ENCODE assay signal across 23 mouse cellular contexts in the genomic region with DNA sequence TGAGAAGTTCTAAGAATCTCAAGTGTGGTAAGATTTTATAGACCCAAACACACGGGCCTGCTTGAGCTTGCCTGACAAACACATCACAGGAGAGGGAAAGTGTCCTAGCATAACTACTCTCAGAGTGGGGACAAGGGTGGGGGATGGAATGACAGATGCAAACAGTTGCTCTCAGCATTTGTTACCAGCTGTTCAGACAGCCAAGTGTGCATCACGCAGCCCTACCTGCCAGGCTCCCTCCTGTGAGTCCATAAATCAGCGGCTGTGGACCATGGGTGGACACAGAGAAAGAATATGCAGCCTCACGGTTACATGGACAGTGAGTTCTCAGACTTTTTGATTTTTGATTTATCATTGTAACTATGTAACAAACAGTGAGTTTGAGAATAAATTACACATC. TPM values are rescaled to one million over a fixed set of nuclear protein-coding genes. Genes with fewer than 3 reads are reported as not detected.
DNase-seq lines count a peak whose midpoint lies in the region; ATAC-seq and TF ChIP-seq lines count a peak whose summit lies in the region.
"Had no signal": no experiment of that assay in that cellular context is flagged by ENCODE, and none has a peak within 500 bp of the region (broad histone marks: within the 10 kb centered on the region; RNA-seq: fewer than 3 reads in every experiment).

No protein-coding gene starts in this region.

- no peaks in the 10 kb centered on the region for H3K9me3 ChIP-seq in kidney, embryonic 15.5 days (replicated peaks)
- H3K9me3 ChIP-seq in embryonic facial prominence, embryonic 15.5 days (replicated peaks), result no peaks in the 10 kb centered on the region
- H3K9me3 ChIP-seq in hindbrain, embryonic 11.5 days (ENCODE audit: control insufficient read depth, low read length), result no peaks in the 10 kb centered on the region
- H3K9me3 ChIP-seq: forebrain, embryonic 10.5 days; heart, embryonic 10.5 days; hindbrain, embryonic 13.5 days; limb, embryonic 12.5 days; midbrain, embryonic 12.5 days; neural tube, embryonic 12.5 days had no signal

- ATAC-seq in kidney, embryonic 15.5 days (replicated peaks; ENCODE audit: low FRiP score), result no peak
- ATAC-seq in embryonic facial prominence, embryonic 15.5 days (ENCODE audit: insufficient number of reproducible peaks, low FRiP score, low TSS enrichment, low read depth), result 0 out of 2 replicates have a peak, but pooled peaks have one; percentile 52
- no peak for ATAC-seq in hindbrain, embryonic 11.5 days (ENCODE audit: low FRiP score)
- ATAC-seq: forebrain, postnatal 0 days had no signal

- H3K36me3 ChIP-seq in kidney, embryonic 15.5 days, result peaks cover 76% of the 10 kb centered on the region
- H3K36me3 ChIP-seq in embryonic facial prominence, embryonic 15.5 days, result peaks cover 39% of the 10 kb centered on the region
- peaks cover 51% of the 10 kb centered on the region for H3K36me3 ChIP-seq in small intestine, adult 2 months (ENCODE audit: control insufficient read depth, insufficient read depth, low read length)
- peaks cover 3% of the 10 kb centered on the region; the same call in 1 of the 2 replicates for H3K36me3 ChIP-seq in hindbrain, embryonic 11.5 days (ENCODE audit: control insufficient read depth, insufficient read depth, low read length)

- H3K9ac ChIP-seq in kidney, embryonic 15.5 days, result no peak overlapping the region
- H3K9ac ChIP-seq in embryonic facial prominence, embryonic 15.5 days, result no peak overlapping the region
- no peak overlapping the region for H3K9ac ChIP-seq in hindbrain, embryonic 11.5 days (ENCODE audit: low read depth, low read length)
- H3K9ac ChIP-seq: forebrain, postnatal 0 days; hindbrain, embryonic 13.5 days; limb, embryonic 12.5 days; lung, embryonic 14.5 days; midbrain, embryonic 12.5 days; neural tube, embryonic 12.5 days had no signal

- H3K4me2 ChIP-seq in kidney, embryonic 15.5 days, result no peak overlapping the region
- no peak overlapping the region for H3K4me2 ChIP-seq in embryonic facial prominence, embryonic 15.5 days (replicated peaks)
- no peak overlapping the region for H3K4me2 ChIP-seq in hindbrain, embryonic 11.5 days (replicated peaks; ENCODE audit: low read depth, low read length)
- H3K4me2 ChIP-seq: hindbrain, embryonic 13.5 days; limb, embryonic 12.5 days; lung, embryonic 14.5 days; midbrain, embryonic 12.5 days; neural tube, embryonic 12.5 days had no signal

- no peaks in the 10 kb centered on the region for H3K27me3 ChIP-seq in kidney, embryonic 15.5 days
- H3K27me3 ChIP-seq in embryonic facial prominence, embryonic 15.5 days, result no peaks in the 10 kb centered on the region
- H3K27me3 ChIP-seq in small intestine, adult 2 months (ENCODE audit: control insufficient read depth, insufficient read depth, low read length), result no peaks in the 10 kb centered on the region
- H3K27me3 ChIP-seq in hindbrain, embryonic 11.5 days (ENCODE audit: control insufficient read depth, insufficient read depth, low read length), result no peaks in the 10 kb centered on the region
- H3K27me3 ChIP-seq: hindbrain, embryonic 13.5 days; limb, embryonic 12.5 days; midbrain, embryonic 12.5 days; neural tube, embryonic 12.5 days had no signal

- peak; percentile 33 for DNase-seq in gastrocnemius, adult 18-20 months (ENCODE audit: low spot score)
- DNase-seq in gastrocnemius, postnatal 36 days, result no peak
- no peak for DNase-seq in kidney, postnatal 4 days
- DNase-seq in hindbrain, embryonic 11.5 days (ENCODE audit: low spot score), result no peak
- DNase-seq in layer of hippocampus, postnatal 10 days (ENCODE audit: low spot score in 2 of 2), result no peak
- DNase-seq: adrenal gland, postnatal 25 days; cerebellum, adult 8-10 months; cerebellum, postnatal 36 days; embryo, embryonic 11 days; forebrain, postnatal 0 days; kidney, adult 8-10 months; lung, embryonic 14.5 days; spleen, adult 18-20 months had no signal

- H3K4me3 ChIP-seq in kidney, embryonic 15.5 days (replicated peaks), result no peak overlapping the region
- no peak overlapping the region for H3K4me3 ChIP-seq in embryonic facial prominence, embryonic 15.5 days (replicated peaks)
- H3K4me3 ChIP-seq in small intestine, adult 2 months (ENCODE audit: low read depth, low read length), result no peak overlapping the region
- H3K4me3 ChIP-seq in hindbrain, embryonic 11.5 days (ENCODE audit: low read depth, low read length), result no peak overlapping the region
- H3K4me3 ChIP-seq: forebrain, embryonic 10.5 days; heart, embryonic 10.5 days; hindbrain, embryonic 13.5 days; limb, embryonic 12.5 days; midbrain, embryonic 12.5 days; neural tube, embryonic 12.5 days had no signal

- TF ChIP-seq CTCF in small intestine, adult 2 months (IDR thresholded peaks at IDR 0.05; ENCODE audit: extremely low read depth, insufficient read length, insufficient replicate concordance, low read depth, low read length), result no peak

- H3K27ac ChIP-seq in kidney, embryonic 15.5 days, result peak overlapping the region; percentile 49; the same call in 1 of the 2 replicates
- H3K27ac ChIP-seq in embryonic facial prominence, embryonic 15.5 days (replicated peaks), result 0 out of 2 replicates have a peak overlapping the region, but pooled peaks have one; percentile 63
- H3K27ac ChIP-seq in small intestine, adult 2 months (ENCODE audit: insufficient read depth, low read depth, low read length), result peak overlapping the region; percentile 85
- no peak overlapping the region for H3K27ac ChIP-seq in hindbrain, embryonic 11.5 days (ENCODE audit: low read depth, low read length)
- H3K27ac ChIP-seq: forebrain, embryonic 10.5 days; heart, embryonic 10.5 days; hindbrain, embryonic 13.5 days; limb, embryonic 12.5 days; liver, embryonic 14.5 days; midbrain, embryonic 12.5 days; neural tube, embryonic 12.5 days had no signal

- WGBS in kidney, embryonic 15.5 days, result 72% methylated on average over 4 of the region's 4 CpGs
- 71% methylated on average over 4 of the region's 4 CpGs for WGBS in embryonic facial prominence, embryonic 15.5 days
- 72% methylated on average over 4 of the region's 4 CpGs for WGBS in small intestine, adult 2 months
- WGBS in hindbrain, embryonic 11.5 days, result 83% methylated on average over 4 of the region's 4 CpGs

- TF ChIP-seq POLR2A in small intestine, adult 2 months (IDR thresholded peaks at IDR 0.05; ENCODE audit: low read depth, low read length), result no peak

- H3K4me1 ChIP-seq in kidney, embryonic 15.5 days, result peaks cover 41% of the 10 kb centered on the region
- H3K4me1 ChIP-seq in embryonic facial prominence, embryonic 15.5 days, result peaks cover 34% of the 10 kb centered on the region
- H3K4me1 ChIP-seq in small intestine, adult 2 months (ENCODE audit: control insufficient read depth, insufficient read depth, insufficient read length, low read length), result peaks cover 39% of the 10 kb centered on the region
- H3K4me1 ChIP-seq in hindbrain, embryonic 11.5 days (replicated peaks; ENCODE audit: control insufficient read depth, insufficient read depth, low read length), result no peaks in the 10 kb centered on the region

- intact Hi-C loops in gastrocnemius, postnatal 36 days (cut with DNase I), result loop anchor here (5.0 kb wide), 1 partner anchor 42 kb away; a partner anchor contains a TSS

RNA-seq across cellular contexts. Expression of a gene that starts 15.5 kb away (rescaled TPM):
- 100 to 1,000 TPM; 281 to 288 TPM for total RNA-seq in gastrocnemius, adult 18-20 months (2021)
- 100 to 1,000 TPM; 262 to 264 TPM for total RNA-seq in gastrocnemius, postnatal 36 days (2021)
- polyA plus RNA-seq in kidney, embryonic 15.5 days (2015; fragmentation: Nextera tagmentation; extraction: Ambion mirVana), result 910 and 925 TPM in 2 replicates
- 1,155 and 1,174 TPM in 2 replicates for polyA plus RNA-seq in embryonic facial prominence, embryonic 15.5 days (2015; fragmentation: Nextera tagmentation; extraction: Ambion mirVana)
- polyA plus RNA-seq in small intestine, adult 2 months (2012; rRNA removed), result 515 and 990 TPM in 2 replicates
- 379 and 387 TPM in 2 replicates for polyA plus RNA-seq in hindbrain, embryonic 11.5 days (2014; fragmentation: Nextera tagmentation; extraction: Ambion mirVana)
- total RNA-seq in layer of hippocampus, postnatal 10 days (2021), result 100 to 1,000 TPM; 792 to 848 TPM

RNA-seq across cellular contexts. Expression of a gene that starts 44.0 kb away (rescaled TPM):
- 10 to 100 TPM; 15.5 to 17.8 TPM for total RNA-seq in gastrocnemius, adult 18-20 months (2021)
- total RNA-seq in gastrocnemius, postnatal 36 days (2021), result 10 to 100 TPM; 14.2 to 18.0 TPM
- 16.2 and 19.5 TPM in 2 replicates for polyA plus RNA-seq in kidney, embryonic 15.5 days (2015; fragmentation: Nextera tagmentation; extraction: Ambion mirVana)
- polyA plus RNA-seq in embryonic facial prominence, embryonic 15.5 days (2015; fragmentation: Nextera tagmentation; extraction: Ambion mirVana), result 23.8 and 25.6 TPM in 2 replicates
- polyA plus RNA-seq in small intestine, adult 2 months (2012; rRNA removed), result 1.0 and 2.9 TPM in 2 replicates
- polyA plus RNA-seq in hindbrain, embryonic 11.5 days (2014; fragmentation: Nextera tagmentation; extraction: Ambion mirVana), result 37.8 and 43.0 TPM in 2 replicates
- 10 to 100 TPM; 42.4 to 49.7 TPM for total RNA-seq in layer of hippocampus, postnatal 10 days (2021)
